Mouse (Mus musculus): ENCODE data around the gene Bicd1. TPM values are rescaled to one million over a fixed set of nuclear protein-coding genes. Genes with fewer than 3 reads are reported as not detected.
"Not testable (repeated sequence)": the region's sequence is repeated elsewhere in the genome, so short reads cannot be mapped to it uniquely, and the experiment has no call there.

Bicd1 gene
- polyA plus RNA-seq, 1 experiment from 2014 or later, result 3.6 TPM

DNA sequence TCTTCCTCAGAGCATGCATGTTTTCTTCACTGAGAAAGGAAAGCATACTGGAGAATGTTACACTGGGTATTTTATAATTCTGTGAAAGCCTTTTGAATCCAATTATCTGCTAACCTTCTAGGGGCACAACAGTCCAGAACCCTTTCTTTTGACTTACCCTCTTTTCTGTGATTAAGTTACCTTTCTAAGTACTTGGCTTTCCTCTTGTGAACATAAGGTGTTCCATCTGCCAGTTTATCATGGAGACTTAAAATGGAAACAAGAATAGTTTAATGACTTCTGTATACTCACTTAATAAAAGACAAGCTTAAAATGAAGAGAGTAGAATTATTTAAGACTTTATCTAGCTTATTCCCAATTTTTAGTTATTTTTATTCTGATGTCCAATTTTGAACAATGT, 16.1 kb downstream of the Bicd1 start:
- no peak overlapping the region for H3K4me2 ChIP-seq (replicated peaks)
- no peak overlapping the region for H3K9ac ChIP-seq
- no peak overlapping the region for H3K27ac ChIP-seq (replicated peaks)
- H3K36me3 ChIP-seq, result no peaks in the 10 kb centered on the region
- no peaks in the 10 kb centered on the region for H3K27me3 ChIP-seq
- no peak overlapping the region for H3K4me3 ChIP-seq (replicated peaks)
- H3K9me3 ChIP-seq (replicated peaks), result no peaks in the 10 kb centered on the region
- no peaks in the 10 kb centered on the region for H3K4me1 ChIP-seq
- no peak for ATAC-seq (ENCODE audit: insufficient number of reproducible peaks, low FRiP score, low TSS enrichment, low read depth)

DNA sequence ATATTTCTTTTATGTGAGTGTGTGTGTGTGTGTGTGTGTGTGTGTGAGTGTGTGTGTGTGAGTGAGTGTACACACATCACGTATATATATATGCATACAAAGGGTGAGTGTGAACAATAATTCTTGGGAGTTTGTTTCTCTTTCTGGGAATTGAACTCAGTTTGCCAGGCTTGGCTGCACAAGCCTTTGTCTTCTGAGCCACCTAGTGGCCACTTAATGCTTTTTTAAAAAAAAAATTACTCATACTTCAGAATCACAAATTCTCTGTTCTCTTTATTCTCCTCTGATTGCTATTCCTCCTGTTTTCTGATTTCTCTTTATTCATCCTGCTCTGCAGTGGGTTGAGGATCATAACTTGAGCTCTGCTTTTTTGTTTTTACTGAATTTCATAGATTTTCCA, 30.5 kb downstream of the Bicd1 start:
- no peaks in the 10 kb centered on the region for H3K9me3 ChIP-seq (replicated peaks)
- no peak overlapping the region for H3K27ac ChIP-seq (replicated peaks)
- H3K4me1 ChIP-seq, result no peaks in the 10 kb centered on the region
- H3K27me3 ChIP-seq, result no peaks in the 10 kb centered on the region
- 80% methylated on average over 1 of the region's 1 CpGs for WGBS
- H3K9ac ChIP-seq, result no peak overlapping the region
- H3K4me2 ChIP-seq (replicated peaks), result no peak overlapping the region
- no peak overlapping the region for H3K4me3 ChIP-seq (replicated peaks)
- ATAC-seq (ENCODE audit: insufficient number of reproducible peaks, low FRiP score, low TSS enrichment, low read depth), result no peak
- no peaks in the 10 kb centered on the region for H3K36me3 ChIP-seq

DNA sequence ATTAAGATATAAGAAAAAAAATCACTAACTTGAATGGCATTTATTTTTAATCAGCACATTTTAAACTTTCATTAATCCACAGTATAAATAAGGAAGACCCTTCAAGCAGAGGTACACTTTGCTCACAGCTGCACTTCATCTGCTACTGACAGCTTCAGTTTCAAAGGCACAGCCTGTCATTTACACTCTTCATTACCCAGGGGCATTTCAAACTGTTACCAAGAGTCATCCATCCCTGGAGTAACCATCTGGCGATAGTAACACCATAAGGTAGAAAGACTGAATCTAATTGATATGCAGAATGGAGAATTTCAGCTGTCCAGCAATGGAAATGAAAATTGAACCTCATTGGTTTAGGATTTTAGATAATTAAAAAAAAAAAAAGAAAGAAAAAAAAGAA, 34.2 kb downstream of the Bicd1 start:
- whole genome bisulfite sequencing, result 39% methylated on average over 1 of the region's 1 CpGs

DNA sequence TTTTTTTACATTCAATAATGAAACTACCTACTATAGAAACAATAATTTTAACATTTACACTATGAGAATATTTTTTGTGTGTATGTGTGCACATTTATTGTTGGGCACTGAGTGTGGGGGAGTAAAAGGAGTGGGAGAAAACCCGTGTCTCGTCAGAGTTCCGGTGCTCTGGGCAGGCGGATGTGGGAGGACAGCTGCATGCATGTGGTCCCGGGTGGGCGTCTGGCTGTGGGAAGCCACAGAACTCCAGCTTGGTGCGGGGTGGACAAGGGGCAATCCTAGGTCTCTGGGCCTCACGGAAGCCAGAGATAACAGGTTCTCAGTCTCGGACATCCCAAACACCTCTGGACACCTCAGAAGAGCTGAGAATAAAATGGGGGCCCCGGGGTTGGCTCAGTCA, 37.2 kb downstream of the Bicd1 start:
- Histone ChIP-seq H3K27me3 (no peaks in the 10 kb centered on the region), H3K36me3 (no peaks in the 10 kb centered on the region), H3K9ac (no peak overlapping the region), H3K9me3 (replicated peaks) (no peaks in the 10 kb centered on the region), H3K4me1 (no peaks in the 10 kb centered on the region), H3K27ac (replicated peaks) (no peak overlapping the region), H3K4me3 (replicated peaks) (no peak overlapping the region), H3K4me2 (replicated peaks) (no peak overlapping the region)
- no peak for ATAC-seq (ENCODE audit: insufficient number of reproducible peaks, low FRiP score, low TSS enrichment, low read depth)
- 72% methylated on average over 10 of the region's 10 CpGs for WGBS

More for the DNA sequence above, 34.2 kb downstream of the Bicd1 start:
- Histone ChIP-seq H3K9ac (no peak overlapping the region), H3K4me2 (replicated peaks) (no peak overlapping the region), H3K9me3 (replicated peaks) (no peaks in the 10 kb centered on the region), H3K4me1 (no peaks in the 10 kb centered on the region), H3K36me3 (no peaks in the 10 kb centered on the region), H3K27me3 (no peaks in the 10 kb centered on the region), H3K4me3 (replicated peaks) (no peak overlapping the region), H3K27ac (replicated peaks) (no peak overlapping the region)
- no peak for ATAC-seq (ENCODE audit: insufficient number of reproducible peaks, low FRiP score, low TSS enrichment, low read depth)

DNA sequence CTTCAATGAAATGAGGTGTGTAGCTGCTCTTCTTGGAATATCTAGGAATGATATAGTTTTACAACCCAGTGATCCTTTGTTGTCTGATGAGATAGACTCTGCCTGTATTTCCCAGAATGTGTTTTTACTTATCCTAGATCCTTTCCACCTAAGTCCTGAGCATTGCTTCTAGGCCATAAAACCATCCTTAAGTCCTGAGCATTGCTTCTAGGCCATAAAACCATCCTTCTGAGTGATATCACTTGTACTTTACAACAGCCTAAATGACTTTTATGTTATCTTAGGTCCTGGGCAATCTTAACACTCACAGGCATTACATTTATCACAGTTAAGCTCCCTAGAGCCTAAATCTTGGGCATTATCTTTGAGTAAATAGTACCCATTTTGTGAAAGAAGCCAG, 48.6 kb downstream of the Bicd1 start:
- H3K9me3 ChIP-seq (replicated peaks), result no peaks in the 10 kb centered on the region
- H3K27ac ChIP-seq (replicated peaks), result no peak overlapping the region
- H3K4me3 ChIP-seq (replicated peaks), result no peak overlapping the region
- no peaks in the 10 kb centered on the region for H3K27me3 ChIP-seq
- ATAC-seq (ENCODE audit: insufficient number of reproducible peaks, low FRiP score, low TSS enrichment, low read depth), result no peak
- no peak overlapping the region for H3K9ac ChIP-seq
- H3K4me1 ChIP-seq, result no peaks in the 10 kb centered on the region
- no peaks in the 10 kb centered on the region for H3K36me3 ChIP-seq
- no peak overlapping the region for H3K4me2 ChIP-seq (replicated peaks)

DNA sequence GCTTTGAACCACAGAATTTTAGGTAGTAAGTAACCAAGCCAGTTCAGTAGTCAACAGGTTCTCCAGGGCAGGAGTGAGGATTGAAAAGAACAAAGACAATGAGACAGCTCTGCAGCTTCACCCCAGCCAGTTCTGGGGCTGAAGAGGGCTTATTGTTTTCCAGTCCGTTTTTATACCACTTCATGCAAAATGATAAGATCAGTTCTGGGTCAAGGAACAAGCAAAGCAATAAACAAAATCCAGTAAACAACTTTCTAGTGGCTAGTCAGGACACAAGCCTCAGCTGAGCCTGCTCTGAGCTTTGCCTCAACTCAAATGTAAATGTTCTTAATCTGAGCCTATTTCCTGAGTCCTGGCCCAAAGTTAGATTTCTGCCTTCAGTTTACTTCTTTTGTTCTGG, 52.3 kb downstream of the Bicd1 start:
- H3K36me3 ChIP-seq, result no peaks in the 10 kb centered on the region
- H3K9me3 ChIP-seq (replicated peaks), result no peaks in the 10 kb centered on the region
- H3K27me3 ChIP-seq, result no peaks in the 10 kb centered on the region
- H3K4me1 ChIP-seq, result no peaks in the 10 kb centered on the region
- no peak overlapping the region for H3K9ac ChIP-seq
- H3K4me3 ChIP-seq (replicated peaks), result no peak overlapping the region
- H3K4me2 ChIP-seq (replicated peaks), result no peak overlapping the region
- H3K27ac ChIP-seq (replicated peaks), result no peak overlapping the region
- WGBS, result 10% methylated on average over 1 of the region's 1 CpGs
- no peak for ATAC-seq (ENCODE audit: insufficient number of reproducible peaks, low FRiP score, low TSS enrichment, low read depth)

DNA sequence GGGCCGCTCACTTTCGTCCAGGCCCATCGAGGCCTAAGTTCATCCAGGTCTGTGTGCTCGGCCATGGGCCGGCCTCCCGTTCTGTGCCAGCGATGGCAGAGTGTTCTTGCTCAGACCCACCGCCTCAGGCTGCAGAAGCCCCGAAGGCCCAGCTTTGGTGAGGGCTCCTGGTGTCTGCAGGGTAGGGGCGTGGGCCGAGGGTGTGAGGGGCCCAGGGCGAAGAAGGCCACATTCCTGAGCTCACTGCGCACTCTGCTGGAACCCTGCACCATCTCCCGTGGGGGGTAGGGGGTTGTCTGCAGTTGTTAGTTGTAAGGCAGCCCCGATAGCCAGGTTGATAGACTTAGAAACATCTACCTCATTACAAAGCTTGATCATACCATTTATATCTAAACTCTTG, 62.8 kb downstream of the Bicd1 start:
- WGBS, result 72% methylated on average over 15 of the region's 15 CpGs
- no peaks in the 10 kb centered on the region for H3K4me1 ChIP-seq
- H3K27ac ChIP-seq (replicated peaks), result no peak overlapping the region
- no peak overlapping the region for H3K9ac ChIP-seq
- H3K36me3 ChIP-seq, result no peaks in the 10 kb centered on the region
- H3K4me3 ChIP-seq (replicated peaks), result no peak overlapping the region
- no peak overlapping the region for H3K4me2 ChIP-seq (replicated peaks)
- ATAC-seq (ENCODE audit: insufficient number of reproducible peaks, low FRiP score, low TSS enrichment, low read depth), result no peak; the same call in 1 of the 2 replicates
- no peaks in the 10 kb centered on the region for H3K27me3 ChIP-seq
- no peaks in the 10 kb centered on the region for H3K9me3 ChIP-seq (replicated peaks)

DNA sequence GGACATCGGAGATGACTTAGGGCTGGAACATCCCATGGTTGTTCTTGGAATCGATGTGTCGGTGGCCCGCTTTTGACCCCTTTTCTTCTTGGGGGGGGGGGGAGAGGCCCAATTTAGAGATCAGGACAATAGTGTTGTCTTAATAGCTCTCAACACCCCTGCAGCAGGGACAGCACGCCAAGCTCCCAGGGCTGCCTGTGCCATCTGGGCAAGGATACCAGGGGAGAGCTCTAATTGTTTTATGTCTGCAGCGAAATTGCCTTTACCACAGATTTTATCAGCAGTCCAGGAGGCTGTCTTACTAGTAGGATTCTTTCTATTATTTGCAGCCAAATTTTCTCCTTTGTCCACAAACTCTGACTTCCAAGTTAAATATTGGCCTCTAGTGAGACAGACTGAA, 63.8 kb downstream of the Bicd1 start:
- H3K4me3 ChIP-seq (replicated peaks), result not testable (repeated sequence)

DNA sequence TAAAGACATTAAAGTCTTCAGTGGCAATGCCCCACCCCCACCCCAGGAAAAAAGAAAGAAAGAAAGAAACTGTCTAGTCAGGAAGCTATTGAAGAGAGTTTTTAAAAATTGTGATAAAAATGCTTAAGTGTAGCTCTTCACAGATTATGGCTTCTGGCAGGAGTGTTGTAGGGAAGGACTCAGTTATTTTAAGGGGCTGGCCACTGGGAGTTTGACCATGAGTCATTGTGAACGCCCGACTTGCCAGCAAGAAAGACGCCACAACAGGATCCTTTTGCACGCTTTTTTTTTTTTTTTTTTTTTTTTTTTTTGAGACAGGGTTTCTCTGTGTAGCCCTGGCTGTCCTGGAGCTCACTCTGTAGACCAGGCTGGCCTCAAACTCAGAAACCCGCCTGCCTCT, 73.2 kb downstream of the Bicd1 start:
- 83% methylated on average over 5 of the region's 5 CpGs for WGBS
- H3K27ac ChIP-seq (replicated peaks); H3K4me2 ChIP-seq (replicated peaks); H3K4me1 ChIP-seq; ATAC-seq (ENCODE audit: insufficient number of reproducible peaks, low FRiP score, low TSS enrichment, low read depth); H3K9me3 ChIP-seq (replicated peaks); H3K36me3 ChIP-seq; H3K9ac ChIP-seq; H3K4me3 ChIP-seq (replicated peaks); H3K27me3 ChIP-seq: not testable (repeated sequence)

More for the DNA sequence above, 63.8 kb downstream of the Bicd1 start:
- not testable (repeated sequence) for H3K9me3 ChIP-seq (replicated peaks); H3K27me3 ChIP-seq; ATAC-seq (ENCODE audit: insufficient number of reproducible peaks, low FRiP score, low TSS enrichment, low read depth); H3K9ac ChIP-seq; H3K27ac ChIP-seq (replicated peaks); H3K36me3 ChIP-seq; H3K4me2 ChIP-seq (replicated peaks); H3K4me1 ChIP-seq
- 91% methylated on average over 6 of the region's 6 CpGs for WGBS

DNA sequence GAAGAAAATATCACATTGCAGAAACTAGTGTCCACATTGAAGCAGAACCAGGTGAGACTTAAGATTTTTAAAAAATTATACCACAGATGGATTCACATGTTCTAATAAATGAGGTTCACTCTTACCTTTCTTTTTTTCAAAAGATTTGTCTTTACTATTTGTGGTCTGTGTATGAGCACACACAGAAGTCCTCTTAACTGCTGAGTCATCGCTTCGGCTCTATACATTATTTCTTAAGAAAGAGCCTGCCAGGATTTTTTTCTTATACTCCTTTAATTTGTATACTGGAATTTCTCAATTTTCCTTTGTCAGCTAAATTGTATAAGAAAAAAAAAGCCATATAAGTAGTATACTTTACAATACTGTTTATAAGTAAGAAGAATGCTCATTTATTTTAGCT, 86.0 kb downstream of the Bicd1 start:
- Histone ChIP-seq H3K4me2 (replicated peaks) (no peak overlapping the region), H3K4me1 (no peaks in the 10 kb centered on the region), H3K27ac (replicated peaks) (no peak overlapping the region), H3K4me3 (replicated peaks) (no peak overlapping the region), H3K9ac (no peak overlapping the region), H3K27me3 (no peaks in the 10 kb centered on the region), H3K36me3 (no peaks in the 10 kb centered on the region), H3K9me3 (replicated peaks) (no peaks in the 10 kb centered on the region)
- WGBS, result 93% methylated on average over 2 of the region's 2 CpGs
- ATAC-seq (ENCODE audit: insufficient number of reproducible peaks, low FRiP score, low TSS enrichment, low read depth), result no peak

DNA sequence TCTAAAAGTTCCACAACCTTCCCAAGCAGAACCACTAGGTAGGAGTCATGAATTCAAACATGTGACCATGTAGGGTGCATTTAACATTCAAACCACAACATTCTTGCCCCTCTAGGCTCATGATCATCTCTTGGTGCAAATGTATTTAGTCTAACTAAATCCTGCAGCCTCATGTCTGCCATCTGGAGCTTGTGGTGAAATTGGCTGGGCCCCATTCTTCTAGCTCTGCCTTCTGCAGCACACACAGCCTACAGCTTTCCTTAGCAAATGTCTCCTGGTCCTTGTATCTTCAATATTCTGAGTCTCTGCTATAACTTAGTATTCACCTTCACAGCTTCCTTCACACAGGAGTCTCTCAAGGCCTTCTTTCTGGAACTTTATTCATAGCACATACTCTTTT, 87.2 kb downstream of the Bicd1 start:
- ATAC-seq (ENCODE audit: insufficient number of reproducible peaks, low FRiP score, low TSS enrichment, low read depth), result no peak
- Histone ChIP-seq H3K9me3 (replicated peaks) (no peaks in the 10 kb centered on the region), H3K27ac (replicated peaks) (no peak overlapping the region), H3K4me2 (replicated peaks) (no peak overlapping the region), H3K36me3 (no peaks in the 10 kb centered on the region), H3K4me1 (no peaks in the 10 kb centered on the region), H3K27me3 (no peaks in the 10 kb centered on the region), H3K9ac (no peak overlapping the region), H3K4me3 (replicated peaks) (no peak overlapping the region)

DNA sequence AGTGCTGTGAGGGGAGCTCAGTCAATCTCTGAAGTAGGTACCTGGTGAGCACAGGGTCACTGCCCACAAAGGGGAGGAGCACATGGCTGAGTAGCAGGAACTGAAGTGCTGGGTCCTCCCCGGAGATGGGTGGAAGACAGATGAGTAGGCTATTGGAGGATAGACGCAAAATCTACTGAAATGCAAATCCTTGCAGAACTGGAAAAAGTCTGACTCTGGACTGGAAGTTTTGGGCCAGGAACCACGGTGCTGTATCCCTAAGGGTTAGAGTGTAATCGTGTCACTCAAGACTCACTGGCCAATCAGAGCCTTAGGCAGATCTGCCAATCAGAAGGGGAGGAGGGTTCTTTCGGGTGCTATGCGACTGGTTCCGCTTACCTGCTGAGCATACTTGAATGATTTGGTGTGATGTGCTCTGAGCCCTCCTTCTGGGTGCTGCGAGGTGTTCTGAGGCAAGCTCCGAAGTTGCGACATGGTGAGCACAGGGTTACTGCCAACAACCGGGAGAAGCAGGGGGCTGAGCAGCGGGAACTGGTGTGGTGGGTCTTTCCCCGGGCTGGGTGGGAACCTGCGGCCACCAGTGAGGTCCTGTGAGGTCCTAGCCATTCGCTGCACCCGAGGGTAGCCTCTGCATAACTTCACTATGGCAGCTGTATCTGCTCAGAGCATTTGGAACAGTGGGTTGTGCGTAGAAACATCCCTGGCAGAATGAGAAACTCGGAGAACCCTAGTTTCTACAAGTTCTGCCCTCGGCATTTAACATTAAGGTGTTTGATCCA, 157.2 kb downstream of the Bicd1 start:
- H3K4me2 ChIP-seq (replicated peaks), result peak overlapping the region; percentile 82
- WGBS, result 1% methylated on average over 19 of the region's 19 CpGs
- 0 out of 2 replicates have a peak overlapping the region, but pooled peaks have one; percentile 4 for H3K9ac ChIP-seq
- H3K27me3 ChIP-seq, result no peaks in the 10 kb centered on the region
- no peaks in the 10 kb centered on the region for H3K36me3 ChIP-seq
- ATAC-seq (ENCODE audit: insufficient number of reproducible peaks, low FRiP score, low TSS enrichment, low read depth), result peak; percentile 93
- 0 out of 2 replicates have a peak, but pooled peaks cover 5% of the 10 kb centered on the region for H3K4me1 ChIP-seq
- no peaks in the 10 kb centered on the region for H3K9me3 ChIP-seq (replicated peaks)
- H3K27ac ChIP-seq (replicated peaks), result no peak overlapping the region
- H3K4me3 ChIP-seq (replicated peaks), result peak overlapping the region; percentile 55

Data from embryonic facial prominence, embryonic 15.5 days (tissue).